Mouse (Mus musculus) cerebellum, adult 9-11 months (tissue): ENCODE results near the gene Tob2.

Experiments used
- DNase-seq: peaks from one replicate; pipeline ENCODE4 v3.0.0; 2022

The Tob2 gene

GRCm38 (mm10) chr15:81810671-81811598 lies 47.7 kb downstream of the Tob2 start:
- DNase-seq, result peak; percentile 99

GRCm38 (mm10) chr15:81810150-81810549 lies 48.4 kb downstream of the Tob2 start:
- peak; percentile 94 for DNase-seq

- DNase-seq, result no peak
Observed at GRCm38 (mm10) chr15:81809550-81809949, 49.0 kb downstream of the Tob2 start.

GRCm38 (mm10) chr15:81808799-81809198 lies 49.8 kb downstream of the Tob2 start:
- no peak for DNase-seq

GRCm38 (mm10) chr15:81806621-81807404 lies 51.8 kb downstream of the Tob2 start:
- no peak for DNase-seq

- peak; percentile 59 for DNase-seq
Observed at GRCm38 (mm10) chr15:81805624-81806023, 53.0 kb downstream of the Tob2 start.

- DNase-seq, result no peak
Observed at GRCm38 (mm10) chr15:81804883-81805282, 53.7 kb downstream of the Tob2 start.

- DNase-seq, result peak; percentile 50
Observed at GRCm38 (mm10) chr15:81804172-81804571, 54.4 kb downstream of the Tob2 start.

- DNase-seq, result peak; percentile 62
Observed at GRCm38 (mm10) chr15:81803425-81803951, 55.1 kb downstream of the Tob2 start.

- DNase-seq, result peak; percentile 95
Observed at GRCm38 (mm10) chr15:81802941-81803351, 55.6 kb downstream of the Tob2 start.

GRCm38 (mm10) chr15:81802001-81802890 lies 56.4 kb downstream of the Tob2 start, which contains the start of gene Tef:
Tef (plus strand) TSS chr15:81802421.
- DNase-seq, result peak; percentile 100

GRCm38 (mm10) chr15:81800391-81800790 lies 58.2 kb downstream of the Tob2 start:
- no peak for DNase-seq

GRCm38 (mm10) chr15:81798421-81798820 lies 60.2 kb downstream of the Tob2 start:
- no peak for DNase-seq
